Mouse (Mus musculus) heart, adult 2 months (tissue): ENCODE results near the gene Slc35b3.

Experiments used
- CTCF ChIP-seq: fragments of 200-600 bp; IDR thresholded peaks from 2 replicates; pipeline ENCODE4 v1.8.1; 2022; ENCODE audit warnings: antibody characterized with exemption, mild to moderate bottlenecking, moderate library complexity
- POLR2A ChIP-seq: fragments of 200-500 bp; IDR thresholded peaks from 2 replicates; pipeline ENCODE4 v1.6.1; 2011; ENCODE audit warnings: mild to moderate bottlenecking, low read depth, low read length, control low read depth; ENCODE audit not compliant: insufficient read depth

DNA sequence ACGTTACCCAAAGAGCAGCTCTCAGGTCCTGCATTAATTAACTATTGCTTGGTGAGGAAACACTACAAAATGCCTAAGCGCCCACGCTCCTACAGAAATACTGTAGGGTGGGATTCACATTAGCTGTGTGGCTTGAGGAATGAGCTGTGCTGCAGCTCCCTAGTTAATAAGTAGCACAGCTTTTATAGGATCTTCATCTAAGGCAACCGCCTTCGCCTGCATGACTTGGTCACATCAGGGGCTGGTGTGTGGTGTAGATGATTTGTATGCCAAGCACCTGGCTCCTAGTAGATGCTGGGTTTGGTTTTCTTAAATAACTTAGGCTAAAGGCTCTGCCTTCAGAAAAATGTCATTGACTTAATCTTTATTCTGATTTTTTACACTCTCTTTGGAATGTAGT, 15.2 kb upstream of the Slc35b3 start:
- no peak for TF ChIP-seq CTCF
- no peak for TF ChIP-seq POLR2A
